Mouse (Mus musculus) lung, postnatal 0 days (tissue): Measurements from ENCODE around the gene Znrf2. TPM values are rescaled to one million over a fixed set of nuclear protein-coding genes. Genes with fewer than 3 reads are reported as not detected.

ENCODE experiments used
- ATAC-seq: fragments of 200-750 bp; cut with Nextera tagmentation; 2 replicates; pipeline ENCODE4 v1.8.0; 2017; ENCODE audit warnings: moderate library complexity
- DNase-seq: peaks from one replicate; pipeline ENCODE4 v3.0.0-alpha.2; 2016; ENCODE audit warnings: low spot score
- H3K27ac ChIP-seq: fragments of 300-500 bp; sonication (generic); 2 replicates; pipeline ENCODE4 v1.5.1; 2014; ENCODE audit warnings: antibody characterized with exemption, mild to moderate bottlenecking, low read length, mixed read lengths
- H3K27me3 ChIP-seq: fragments of 300-500 bp; sonication (generic); replicated peaks from 2 replicates; pipeline ENCODE4 v1.6.1; 2014; ENCODE audit warnings: low read length, mixed read lengths; ENCODE audit not compliant: insufficient read depth
- H3K36me3 ChIP-seq: fragments of 300-500 bp; sonication (generic); 2 replicates; pipeline ENCODE4 v1.6.1; 2014; ENCODE audit warnings: low read length, mixed read lengths; ENCODE audit not compliant: insufficient read depth
- H3K4me1 ChIP-seq: fragments of 300-500 bp; sonication (generic); 2 replicates; pipeline ENCODE4 v1.6.1; 2014; ENCODE audit warnings: antibody characterized with exemption, low read depth, low read length, mixed read lengths; ENCODE audit not compliant: insufficient read depth
- H3K4me2 ChIP-seq: fragments of 300-500 bp; sonication (generic); replicated peaks from 2 replicates; pipeline ENCODE4 v1.6.1; 2014; ENCODE audit warnings: low read depth, mild to moderate bottlenecking, low read length, moderate library complexity, mixed read lengths
- H3K4me3 ChIP-seq: fragments of 300-500 bp; sonication (generic); 2 replicates; pipeline ENCODE4 v1.5.1; 2014; ENCODE audit warnings: low read depth, low read length
- H3K9ac ChIP-seq: fragments of 300-500 bp; sonication (generic); replicated peaks from 2 replicates; pipeline ENCODE4 v1.6.1; 2014; ENCODE audit warnings: low read depth, mild to moderate bottlenecking
- H3K9me3 ChIP-seq: fragments of 300-500 bp; sonication (generic); 2 replicates; pipeline ENCODE4 v1.6.1; 2016; ENCODE audit warnings: low read length, mixed read lengths
- CTCF ChIP-seq: IDR thresholded peaks from 2 replicates; pipeline ENCODE4 v1.5.1; 2016; ENCODE audit warnings: antibody characterized with exemption, mild to moderate bottlenecking
- EP300 ChIP-seq: IDR thresholded peaks from 2 replicates; pipeline ENCODE4 v1.6.1; 2016; ENCODE audit warnings: antibody characterized with exemption, mild to moderate bottlenecking, control low read depth
- WGBS: fragments of 180-500 bp; shearing (Covaris S2); extraction: QIAGEN DNeasy Blood & Tissue Kit; methylation state at CpG from one replicate; pipeline ENCODE4 v1.1.7; 2014; 5-methylcytosine and 5-hydroxymethylcytosine counted together
- polyA plus RNA-seq: library from polyadenylated mRNA; unstranded; fragments of >200 nt; fragmentation: Nextera tagmentation; extraction: Ambion mirVana; gene quantifications from 2 replicates; pipeline ENCODE4 v1.2.1, GENCODE M21; 2015

The Znrf2 gene
- polyA plus RNA-seq, 1 experiment from 2014 or later = 4.6 TPM

- ATAC-seq = no peak
- Histone ChIP-seq H3K9me3 (no peaks in the 10 kb centered on the region), H3K36me3 (no peaks in the 10 kb centered on the region), H3K9ac (no peak overlapping the region), H3K4me2 (no peak overlapping the region), H3K27ac (no peak overlapping the region), H3K4me1 (no peaks in the 10 kb centered on the region), H3K27me3 (no peaks in the 10 kb centered on the region), H3K4me3 (no peak overlapping the region)
- DNase-seq = no peak
- TF ChIP-seq CTCF (no peak), EP300 (no peak)
Observed at GRCm38 (mm10) chr6:54841399-54841798, 24.7 kb downstream of the Znrf2 start.

- H3K36me3 ChIP-seq = no peaks in the 10 kb centered on the region
- no peak for DNase-seq
- 34% methylated on average over 1 of the region's 1 CpGs for WGBS
- ATAC-seq = no peak
- H3K27ac ChIP-seq = no peak overlapping the region
- H3K9me3 ChIP-seq = no peaks in the 10 kb centered on the region
- no peak overlapping the region for H3K9ac ChIP-seq
- H3K27me3 ChIP-seq = no peaks in the 10 kb centered on the region
- no peaks in the 10 kb centered on the region for H3K4me1 ChIP-seq
- TF ChIP-seq EP300 (no peak), CTCF (no peak)
- no peak overlapping the region for H3K4me3 ChIP-seq
- no peak overlapping the region for H3K4me2 ChIP-seq
Observed at GRCm38 (mm10) chr6:54842041-54842440, 25.3 kb downstream of the Znrf2 start.

GRCm38 (mm10) chr6:54848546-54848945 is 31.8 kb downstream of the Znrf2 start:
- Histone ChIP-seq H3K27ac (no peak overlapping the region), H3K9ac (no peak overlapping the region), H3K4me1 (no peaks in the 10 kb centered on the region), H3K4me3 (no peak overlapping the region), H3K27me3 (no peaks in the 10 kb centered on the region), H3K36me3 (no peaks in the 10 kb centered on the region), H3K9me3 (no peaks in the 10 kb centered on the region), H3K4me2 (no peak overlapping the region)
- 64% methylated on average over 3 of the region's 3 CpGs for WGBS
- DNase-seq (no peak), ATAC-seq (no peak)
- TF ChIP-seq CTCF (no peak), EP300 (no peak)

- Histone ChIP-seq H3K4me2 (no peak overlapping the region), H3K36me3 (no peaks in the 10 kb centered on the region), H3K9ac (no peak overlapping the region), H3K9me3 (no peaks in the 10 kb centered on the region), H3K27me3 (no peaks in the 10 kb centered on the region), H3K4me3 (no peak overlapping the region), H3K4me1 (no peaks in the 10 kb centered on the region), H3K27ac (no peak overlapping the region)
- no peak for TF ChIP-seq CTCF
- 0 out of 2 replicates have a peak, but pooled peaks have one; percentile 35 for TF ChIP-seq EP300
- DNase-seq (no peak), ATAC-seq (no peak)
- 29% methylated on average over 4 of the region's 4 CpGs for WGBS
Observed at GRCm38 (mm10) chr6:54849179-54850156, 32.8 kb downstream of the Znrf2 start.

- no peak for ATAC-seq
- no peak for DNase-seq
- Histone ChIP-seq H3K4me1 (no peaks in the 10 kb centered on the region), H3K9ac (no peak overlapping the region), H3K4me2 (no peak overlapping the region), H3K9me3 (no peaks in the 10 kb centered on the region), H3K36me3 (no peaks in the 10 kb centered on the region), H3K27me3 (no peaks in the 10 kb centered on the region), H3K27ac (no peak overlapping the region), H3K4me3 (no peak overlapping the region)
- no peak for TF ChIP-seq CTCF
- no peak for TF ChIP-seq EP300
- WGBS = 62% methylated on average over 4 of the region's 4 CpGs
Observed at GRCm38 (mm10) chr6:54851778-54852177, 35.1 kb downstream of the Znrf2 start.

- no peak for ATAC-seq
- H3K27ac ChIP-seq = no peak overlapping the region
- WGBS = 33% methylated on average over 3 of the region's 3 CpGs
- no peaks in the 10 kb centered on the region for H3K36me3 ChIP-seq
- no peaks in the 10 kb centered on the region for H3K4me1 ChIP-seq
- no peak overlapping the region for H3K4me3 ChIP-seq
- no peaks in the 10 kb centered on the region for H3K27me3 ChIP-seq
- H3K9me3 ChIP-seq = no peaks in the 10 kb centered on the region
- DNase-seq = no peak
- H3K4me2 ChIP-seq = no peak overlapping the region
- TF ChIP-seq EP300 (no peak), CTCF (no peak)
- H3K9ac ChIP-seq = no peak overlapping the region
Observed at GRCm38 (mm10) chr6:54852669-54853068, 36.0 kb downstream of the Znrf2 start.
